Mouse (Mus musculus) limb, embryonic 11.5 days (tissue): ENCODE results near the gene Btnl2. TPM values are rescaled to one million over a fixed set of nuclear protein-coding genes. Genes with fewer than 3 reads are reported as not detected.

Source experiments
- ATAC-seq: fragments of 200-750 bp; cut with Nextera tagmentation; 2 replicates; pipeline ENCODE4 v1.8.0; 2017; ENCODE audit warnings: low read depth; ENCODE audit not compliant: insufficient number of reproducible peaks, low FRiP score, low TSS enrichment
- DNase-seq: peaks from one replicate; pipeline ENCODE4 v3.0.0-alpha.2; 2015; ENCODE audit warnings: low spot score
- H3K27ac ChIP-seq: fragments of 300-500 bp; sonication (generic); replicated peaks from 2 replicates; pipeline ENCODE4 v1.5.1; 2014; ENCODE audit warnings: low read depth, mild to moderate bottlenecking, low read length
- H3K27me3 ChIP-seq: fragments of 300-500 bp; sonication (generic); 2 replicates; pipeline ENCODE4 v1.6.1; 2014; ENCODE audit warnings: mild to moderate bottlenecking, low read length, mixed read lengths; ENCODE audit not compliant: control insufficient read depth, insufficient read depth
- H3K36me3 ChIP-seq: fragments of 300-500 bp; sonication (generic); 2 replicates; pipeline ENCODE4 v1.6.1; 2014; ENCODE audit warnings: mild to moderate bottlenecking, low read length, moderate library complexity, mixed read lengths; ENCODE audit not compliant: control insufficient read depth, insufficient read depth
- H3K4me1 ChIP-seq: fragments of 300-500 bp; sonication (generic); 2 replicates; pipeline ENCODE4 v1.6.1; 2014; ENCODE audit warnings: low read length, mixed read lengths; ENCODE audit not compliant: control insufficient read depth, insufficient read depth
- H3K4me2 ChIP-seq: fragments of 300-500 bp; sonication (generic); 2 replicates; pipeline ENCODE4 v1.6.1; 2014; ENCODE audit warnings: low read depth, mild to moderate bottlenecking, moderate library complexity; ENCODE audit not compliant: severe bottlenecking
- H3K4me3 ChIP-seq: fragments of 300-500 bp; sonication (generic); 2 replicates; pipeline ENCODE4 v1.5.1; 2014; ENCODE audit warnings: low read depth, low read length
- H3K9ac ChIP-seq: fragments of 300-500 bp; sonication (generic); 2 replicates; pipeline ENCODE4 v1.6.1; 2014; ENCODE audit warnings: mild to moderate bottlenecking, low read length
- H3K9me3 ChIP-seq: fragments of 300-500 bp; sonication (generic); 2 replicates; pipeline ENCODE4 v1.6.1; 2016; ENCODE audit warnings: low read length; ENCODE audit not compliant: control insufficient read depth
- WGBS: fragments of 180-500 bp; shearing (Covaris S2); extraction: QIAGEN DNeasy Blood & Tissue Kit; methylation state at CpG from one replicate; pipeline ENCODE4 v1.1.7; 2014; 5-methylcytosine and 5-hydroxymethylcytosine counted together
- polyA plus RNA-seq: library from polyadenylated mRNA; unstranded; fragments of >200 nt; fragmentation: Nextera tagmentation; extraction: Ambion mirVana; gene quantifications from 2 replicates; pipeline ENCODE4 v1.2.1, GENCODE M21; 2014

Btnl2 gene
- polyA plus RNA-seq, 1 experiment from 2014 or later = not detected

- Histone ChIP-seq H3K4me2 (no peak overlapping the region), H3K9ac (no peak overlapping the region), H3K9me3 (no peaks in the 10 kb centered on the region), H3K27me3 (no peaks in the 10 kb centered on the region), H3K27ac (no peak overlapping the region), H3K4me3 (no peak overlapping the region), H3K4me1 (no peaks in the 10 kb centered on the region), H3K36me3 (no peaks in the 10 kb centered on the region)
- 86% methylated on average over 15 of the region's 15 CpGs for WGBS
- ATAC-seq = no peak
- no peak for DNase-seq
Observed at GRCm38 (mm10) chr17:34362954-34363546, 8.4 kb downstream of the Btnl2 start.

- ATAC-seq (no peak), DNase-seq (no peak)
- no peaks in the 10 kb centered on the region for H3K36me3 ChIP-seq
- no peaks in the 10 kb centered on the region for H3K27me3 ChIP-seq
- no peak overlapping the region for H3K27ac ChIP-seq
- no peak overlapping the region for H3K9ac ChIP-seq
- 84% methylated on average over 3 of the region's 3 CpGs for WGBS
- no peak overlapping the region for H3K4me3 ChIP-seq
- H3K9me3 ChIP-seq = no peaks in the 10 kb centered on the region
- no peaks in the 10 kb centered on the region for H3K4me1 ChIP-seq
- H3K4me2 ChIP-seq = no peak overlapping the region
Observed at GRCm38 (mm10) chr17:34363676-34364310, 9.2 kb downstream of the Btnl2 start.

- H3K9ac ChIP-seq = no peak overlapping the region
- 74% methylated on average over 10 of the region's 10 CpGs for WGBS
- H3K27me3 ChIP-seq = no peaks in the 10 kb centered on the region
- no peak overlapping the region for H3K4me3 ChIP-seq
- no peak for DNase-seq
- no peaks in the 10 kb centered on the region for H3K9me3 ChIP-seq
- no peak for ATAC-seq
- no peaks in the 10 kb centered on the region for H3K4me1 ChIP-seq
- H3K36me3 ChIP-seq = no peaks in the 10 kb centered on the region
- no peak overlapping the region for H3K4me2 ChIP-seq
- H3K27ac ChIP-seq = no peak overlapping the region
Observed at GRCm38 (mm10) chr17:34365031-34365430, 10.4 kb downstream of the Btnl2 start.

- Histone ChIP-seq H3K36me3 (no peaks in the 10 kb centered on the region), H3K9ac (no peak overlapping the region), H3K4me3 (no peak overlapping the region), H3K4me2 (no peak overlapping the region), H3K27me3 (no peaks in the 10 kb centered on the region), H3K27ac (no peak overlapping the region), H3K9me3 (no peaks in the 10 kb centered on the region), H3K4me1 (no peaks in the 10 kb centered on the region)
- 78% methylated on average over 4 of the region's 4 CpGs for WGBS
- ATAC-seq (no peak), DNase-seq (no peak)
Observed at GRCm38 (mm10) chr17:34370563-34370962, 15.9 kb downstream of the Btnl2 start.

- no peaks in the 10 kb centered on the region for H3K4me1 ChIP-seq
- H3K9ac ChIP-seq = no peak overlapping the region
- 86% methylated on average over 6 of the region's 6 CpGs for WGBS
- H3K4me2 ChIP-seq = no peak overlapping the region
- no peak for ATAC-seq
- H3K4me3 ChIP-seq = no peak overlapping the region
- H3K9me3 ChIP-seq = no peaks in the 10 kb centered on the region
- no peaks in the 10 kb centered on the region for H3K27me3 ChIP-seq
- no peaks in the 10 kb centered on the region for H3K36me3 ChIP-seq
- DNase-seq = no peak
- H3K27ac ChIP-seq = no peak overlapping the region
Observed at GRCm38 (mm10) chr17:34373055-34373709, 18.6 kb downstream of the Btnl2 start.

- Histone ChIP-seq H3K27me3 (no peaks in the 10 kb centered on the region), H3K4me3 (no peak within 1 kb of the TSS), H3K9me3 (no peaks in the 10 kb centered on the region), H3K36me3 (no peaks in the 10 kb centered on the region), H3K9ac (no peak within 1 kb of the TSS), H3K4me1 (no peaks in the 10 kb centered on the region), H3K4me2 (no peak within 1 kb of the TSS), H3K27ac (no peak within 1 kb of the TSS)
- 69% methylated on average over 2 of the region's 2 CpGs for WGBS
- DNase-seq (no peak), ATAC-seq (no peak)
Observed at GRCm38 (mm10) chr17:34376847-34377246, 22.2 kb downstream of the Btnl2 start, which contains the start of gene Btnl1. TSS of gene Btnl1 (plus strand) at chr17:34377132.

GRCm38 (mm10) chr17:34377450-34378209 lies 23.0 kb downstream of the Btnl2 start:
- WGBS = 72% methylated on average over 6 of the region's 6 CpGs
- no peaks in the 10 kb centered on the region for H3K9me3 ChIP-seq
- H3K27ac ChIP-seq = no peak overlapping the region
- no peaks in the 10 kb centered on the region for H3K36me3 ChIP-seq
- DNase-seq (no peak), ATAC-seq (no peak)
- H3K27me3 ChIP-seq = no peaks in the 10 kb centered on the region
- H3K9ac ChIP-seq = no peak overlapping the region
- no peaks in the 10 kb centered on the region for H3K4me1 ChIP-seq
- H3K4me2 ChIP-seq = no peak overlapping the region
- no peak overlapping the region for H3K4me3 ChIP-seq

- H3K36me3 ChIP-seq = no peaks in the 10 kb centered on the region
- no peak for DNase-seq
- H3K27ac ChIP-seq = no peak overlapping the region
- H3K9ac ChIP-seq = no peak overlapping the region
- no peak overlapping the region for H3K4me3 ChIP-seq
- H3K4me1 ChIP-seq = no peaks in the 10 kb centered on the region
- no peaks in the 10 kb centered on the region for H3K9me3 ChIP-seq
- no peak for ATAC-seq
- H3K4me2 ChIP-seq = no peak overlapping the region
- H3K27me3 ChIP-seq = no peaks in the 10 kb centered on the region
- WGBS = 68% methylated on average over 2 of the region's 2 CpGs
Observed at GRCm38 (mm10) chr17:34378716-34379115, 24.1 kb downstream of the Btnl2 start.
